Mouse (Mus musculus) embryonic facial prominence, embryonic 10.5 days (tissue): ENCODE results near the gene Psmd7. TPM values are rescaled to one million over a fixed set of nuclear protein-coding genes. Genes with fewer than 3 reads are reported as not detected.
"Not testable (repeated sequence)": the region's sequence is repeated elsewhere in the genome, so short reads cannot be mapped to it uniquely, and the experiment has no call there.

Source experiments
- DNase-seq: peaks from one replicate; pipeline ENCODE4 v3.0.0-alpha.2; 2017; ENCODE audit warnings: low spot score
- H3K27ac ChIP-seq: fragments of 300-500 bp; sonication (generic); replicated peaks from 2 replicates; pipeline ENCODE4 v1.5.1; 2016; ENCODE audit warnings: mild to moderate bottlenecking
- H3K27me3 ChIP-seq: fragments of 300-500 bp; sonication (generic); replicated peaks from 2 replicates; pipeline ENCODE4 v1.6.1; 2016; ENCODE audit warnings: low read depth, mild to moderate bottlenecking; ENCODE audit not compliant: poor library complexity, severe bottlenecking
- H3K36me3 ChIP-seq: fragments of 300-500 bp; sonication (generic); replicated peaks from 2 replicates; pipeline ENCODE4 v1.6.1; 2016; ENCODE audit warnings: mild to moderate bottlenecking, moderate library complexity
- H3K4me1 ChIP-seq: fragments of 300-500 bp; sonication (generic); 2 replicates; pipeline ENCODE4 v1.6.1; 2016
- H3K4me3 ChIP-seq: fragments of 300-500 bp; sonication (generic); 2 replicates; pipeline ENCODE4 v1.5.1; 2016; ENCODE audit warnings: mild to moderate bottlenecking, moderate library complexity
- H3K9me3 ChIP-seq: fragments of 300-500 bp; sonication (generic); 2 replicates; pipeline ENCODE4 v1.6.1; 2016; ENCODE audit warnings: mild to moderate bottlenecking
- WGBS: fragments of 180-500 bp; shearing (Covaris S2); methylation state at CpG from one replicate; pipeline ENCODE4 v1.1.7; 2016; 5-methylcytosine and 5-hydroxymethylcytosine counted together
- polyA plus RNA-seq: library from polyadenylated mRNA; unstranded; fragments of >200 nt; fragmentation: Nextera tagmentation; extraction: Ambion mirVana; gene quantifications from 2 replicates; pipeline ENCODE4 v1.2.1, GENCODE M21; 2016

Psmd7 gene
- polyA plus RNA-seq, result 372 TPM in 2 replicates

- 2% methylated on average over 65 of the region's 65 CpGs for WGBS
- DNase-seq, result peak; percentile 96
- H3K27me3 ChIP-seq, result no peaks in the 10 kb centered on the region
- peak within 1 kb of the TSS; percentile 94 for H3K27ac ChIP-seq
- H3K9me3 ChIP-seq, result no peaks in the 10 kb centered on the region
- peaks cover 35% of the 10 kb centered on the region for H3K36me3 ChIP-seq
- H3K4me3 ChIP-seq, result peak within 1 kb of the TSS; percentile 78
- H3K4me1 ChIP-seq, result peaks cover 16% of the 10 kb centered on the region
Observed at GRCm38 (mm10) chr8:107587995-107588780, at the start of gene Psmd7. TSS of gene Psmd7 (minus strand) at chr8:107588464.

GRCm38 (mm10) chr8:107633734-107634133 is 45.5 kb upstream of the Psmd7 start:
- no peaks in the 10 kb centered on the region for H3K27me3 ChIP-seq
- 93% methylated on average over 2 of the region's 2 CpGs for WGBS
- H3K9me3 ChIP-seq, result no peaks in the 10 kb centered on the region
- no peaks in the 10 kb centered on the region for H3K4me1 ChIP-seq
- no peak overlapping the region for H3K27ac ChIP-seq
- no peak overlapping the region for H3K4me3 ChIP-seq
- no peak for DNase-seq
- H3K36me3 ChIP-seq, result no peaks in the 10 kb centered on the region

GRCm38 (mm10) chr8:107629701-107630100 is 41.4 kb upstream of the Psmd7 start:
- DNase-seq, result no peak
- 78% methylated on average over 11 of the region's 11 CpGs for WGBS
- Histone ChIP-seq H3K9me3 (no peaks in the 10 kb centered on the region), H3K27ac (no peak overlapping the region), H3K4me1 (no peaks in the 10 kb centered on the region), H3K36me3 (no peaks in the 10 kb centered on the region), H3K4me3 (no peak overlapping the region), H3K27me3 (no peaks in the 10 kb centered on the region)

- Histone ChIP-seq H3K4me3 (no peak overlapping the region), H3K4me1 (no peaks in the 10 kb centered on the region), H3K9me3 (no peaks in the 10 kb centered on the region), H3K27me3 (no peaks in the 10 kb centered on the region), H3K27ac (no peak overlapping the region), H3K36me3 (no peaks in the 10 kb centered on the region)
- DNase-seq, result peak; percentile 57
- 64% methylated on average over 8 of the region's 8 CpGs for WGBS
Observed at GRCm38 (mm10) chr8:107628501-107629149, 40.4 kb upstream of the Psmd7 start.

- Histone ChIP-seq H3K27ac (no peak overlapping the region), H3K9me3 (no peaks in the 10 kb centered on the region), H3K4me3 (no peak overlapping the region), H3K4me1 (no peaks in the 10 kb centered on the region), H3K27me3 (no peaks in the 10 kb centered on the region), H3K36me3 (no peaks in the 10 kb centered on the region)
- DNase-seq, result no peak
- WGBS, result 91% methylated on average over 9 of the region's 9 CpGs
Observed at GRCm38 (mm10) chr8:107627881-107628280, 39.6 kb upstream of the Psmd7 start.

GRCm38 (mm10) chr8:107624301-107624700 is 36.0 kb upstream of the Psmd7 start:
- not testable (repeated sequence) for H3K27ac ChIP-seq, H3K4me1 ChIP-seq, H3K4me3 ChIP-seq, H3K36me3 ChIP-seq, H3K9me3 ChIP-seq, H3K27me3 ChIP-seq, DNase-seq

GRCm38 (mm10) chr8:107621930-107622623 is 33.8 kb upstream of the Psmd7 start:
- Histone ChIP-seq H3K9me3 (no peaks in the 10 kb centered on the region), H3K36me3 (no peaks in the 10 kb centered on the region), H3K4me3 (no peak overlapping the region), H3K27me3 (no peaks in the 10 kb centered on the region), H3K27ac (no peak overlapping the region), H3K4me1 (no peaks in the 10 kb centered on the region)
- WGBS, result 92% methylated on average over 10 of the region's 10 CpGs
- DNase-seq, result no peak

GRCm38 (mm10) chr8:107621136-107621535 is 32.9 kb upstream of the Psmd7 start:
- no peak overlapping the region for H3K4me3 ChIP-seq
- WGBS, result 73% methylated on average over 3 of the region's 3 CpGs

GRCm38 (mm10) chr8:107618499-107618898 is 30.2 kb upstream of the Psmd7 start:
- no peak overlapping the region for H3K27ac ChIP-seq
- H3K36me3 ChIP-seq, result no peaks in the 10 kb centered on the region
- H3K9me3 ChIP-seq, result no peaks in the 10 kb centered on the region
- H3K27me3 ChIP-seq, result no peaks in the 10 kb centered on the region
- no peaks in the 10 kb centered on the region for H3K4me1 ChIP-seq
- no peak overlapping the region for H3K4me3 ChIP-seq
- WGBS, result 83% methylated on average over 10 of the region's 10 CpGs
- no peak for DNase-seq

More at GRCm38 (mm10) chr8:107621136-107621535, 32.9 kb upstream of the Psmd7 start:
- Histone ChIP-seq H3K4me1 (no peaks in the 10 kb centered on the region), H3K36me3 (no peaks in the 10 kb centered on the region), H3K9me3 (no peaks in the 10 kb centered on the region), H3K27ac (no peak overlapping the region), H3K27me3 (no peaks in the 10 kb centered on the region)
- DNase-seq, result no peak

- H3K27ac ChIP-seq, result no peak overlapping the region
- DNase-seq, result no peak
- H3K36me3 ChIP-seq, result no peaks in the 10 kb centered on the region
- H3K4me3 ChIP-seq, result no peak overlapping the region
- H3K9me3 ChIP-seq, result no peaks in the 10 kb centered on the region
- WGBS, result 86% methylated on average over 6 of the region's 6 CpGs
- H3K27me3 ChIP-seq, result no peaks in the 10 kb centered on the region
- peaks cover 6% of the 10 kb centered on the region for H3K4me1 ChIP-seq
Observed at GRCm38 (mm10) chr8:107613411-107613810, 25.1 kb upstream of the Psmd7 start.

- Histone ChIP-seq H3K27ac (no peak overlapping the region), H3K36me3 (no peaks in the 10 kb centered on the region), H3K9me3 (no peaks in the 10 kb centered on the region), H3K4me3 (no peak overlapping the region), H3K4me1 (peaks cover 10% of the 10 kb centered on the region), H3K27me3 (no peaks in the 10 kb centered on the region)
- no peak for DNase-seq
- WGBS, result 54% methylated on average over 11 of the region's 11 CpGs
Observed at GRCm38 (mm10) chr8:107610845-107611244, 22.6 kb upstream of the Psmd7 start.

- H3K27ac ChIP-seq, result no peak overlapping the region
- no peaks in the 10 kb centered on the region for H3K36me3 ChIP-seq
- no peaks in the 10 kb centered on the region for H3K27me3 ChIP-seq
- no peak for DNase-seq
- H3K4me3 ChIP-seq, result no peak overlapping the region
- peaks cover 13% of the 10 kb centered on the region for H3K4me1 ChIP-seq
- WGBS, result 79% methylated on average over 7 of the region's 7 CpGs
- no peaks in the 10 kb centered on the region for H3K9me3 ChIP-seq
Observed at GRCm38 (mm10) chr8:107608751-107609150, 20.5 kb upstream of the Psmd7 start.
